ENCODE assay signal across 13 mouse cellular contexts in genomic region chr11:100613241-100613640, GRCm38 (mm10). TPM values are rescaled to one million over a fixed set of nuclear protein-coding genes. Genes with fewer than 3 reads are reported as not detected.
DNase-seq lines count a peak whose midpoint lies in the region; ATAC-seq and TF ChIP-seq lines count a peak whose summit lies in the region.
"Had no signal": no experiment of that assay in that cellular context is flagged by ENCODE, and none has a peak within 500 bp of the region (broad histone marks: within the 10 kb centered on the region; RNA-seq: fewer than 3 reads in every experiment).

No protein-coding gene starts in this region.

- H3K4me2 ChIP-seq in lung, postnatal 0 days (replicated peaks; ENCODE audit: low read depth, low read length): no peak overlapping the region
- peak overlapping the region; percentile 11; the same call in 1 of the 2 replicates for H3K4me2 ChIP-seq in stomach, embryonic 15.5 days
- H3K4me2 ChIP-seq: lung, embryonic 15.5 days had no signal

- no peak for TF ChIP-seq EP300 in lung, postnatal 0 days (IDR thresholded peaks at IDR 0.05)

- H3K27me3 ChIP-seq in lung, postnatal 0 days (replicated peaks; ENCODE audit: insufficient read depth, low read length): no peaks in the 10 kb centered on the region
- no peaks in the 10 kb centered on the region for H3K27me3 ChIP-seq in stomach, embryonic 15.5 days (replicated peaks)
- H3K27me3 ChIP-seq: lung, embryonic 15.5 days had no signal

- no peaks in the 10 kb centered on the region for H3K36me3 ChIP-seq in lung, postnatal 0 days (ENCODE audit: insufficient read depth, low read length)
- no peaks in the 10 kb centered on the region for H3K36me3 ChIP-seq in stomach, embryonic 15.5 days

- peak; percentile 35; the same call in 1 of the 2 replicates for ATAC-seq in lung, postnatal 0 days
- no peak for ATAC-seq in stomach, embryonic 15.5 days (ENCODE audit: insufficient read depth, low FRiP score, low read depth)

- intact Hi-C loops in gastrocnemius, adult 2 months (cut with DNase I): no loop called here

- H3K4me3 ChIP-seq in gastrocnemius, adult 2 months: no peak overlapping the region
- no peak overlapping the region for H3K4me3 ChIP-seq in lung, postnatal 0 days (ENCODE audit: low read depth, low read length)
- H3K4me3 ChIP-seq in stomach, embryonic 15.5 days (replicated peaks): no peak overlapping the region
- H3K4me3 ChIP-seq: lung, embryonic 15.5 days; myocyte had no signal

- no peak for DNase-seq in gastrocnemius, adult 2 months
- no peak for DNase-seq in gastrocnemius, postnatal 25 days
- DNase-seq in lung, postnatal 0 days (ENCODE audit: low spot score): peak; percentile 73
- DNase-seq in lung, postnatal 14 days: no peak
- DNase-seq in brain, adult 2 months (ENCODE audit: low read depth, low spot score): peak; percentile 76
- no peak for DNase-seq in adrenal gland, adult 18-20 months (ENCODE audit: low spot score in 2 of 2)
- no peak for DNase-seq in urinary bladder, postnatal 14 days (ENCODE audit: low spot score)
- DNase-seq: cerebellum, adult 9-10 months; gastrocnemius, postnatal 36 days; heart, postnatal 14 days had no signal

- no peaks in the 10 kb centered on the region for H3K9me3 ChIP-seq in lung, postnatal 0 days (ENCODE audit: low read length)
- no peaks in the 10 kb centered on the region for H3K9me3 ChIP-seq in stomach, embryonic 15.5 days
- H3K9me3 ChIP-seq: lung, embryonic 15.5 days had no signal

- WGBS in lung, postnatal 0 days: 73% methylated on average over 3 of the region's 3 CpGs
- WGBS in stomach, embryonic 15.5 days: 69% methylated on average over 3 of the region's 3 CpGs

- H3K27ac ChIP-seq in gastrocnemius, adult 2 months: peak overlapping the region; percentile 41; the same call in 1 of the 2 replicates
- H3K27ac ChIP-seq in lung, postnatal 0 days (ENCODE audit: low read length): no peak overlapping the region
- peak overlapping the region; percentile 16; the same call in 1 of the 2 replicates for H3K27ac ChIP-seq in stomach, embryonic 15.5 days
- H3K27ac ChIP-seq: lung, embryonic 15.5 days had no signal

- no peak for TF ChIP-seq CTCF in gastrocnemius, adult 2 months (IDR thresholded peaks at IDR 0.05)
- no peak for TF ChIP-seq CTCF in lung, postnatal 0 days (IDR thresholded peaks at IDR 0.05)

- H3K4me1 ChIP-seq in lung, postnatal 0 days (ENCODE audit: insufficient read depth, low read depth, low read length): peaks cover 20% of the 10 kb centered on the region
- H3K4me1 ChIP-seq in stomach, embryonic 15.5 days: peaks cover 24% of the 10 kb centered on the region

- H3K9ac ChIP-seq in lung, postnatal 0 days (replicated peaks; ENCODE audit: low read depth): no peak overlapping the region
- H3K9ac ChIP-seq in stomach, embryonic 15.5 days: no peak overlapping the region
- H3K9ac ChIP-seq: lung, embryonic 15.5 days had no signal

RNA-seq across cellular contexts. Expression of gene Nkiras2, which starts 5.8 kb away (rescaled TPM):
- 10 to 100 TPM; 15.3 to 21.9 TPM for total RNA-seq in gastrocnemius, adult 2 months (2021)
- total RNA-seq in gastrocnemius, postnatal 25 days (2021): 10 to 100 TPM; 19.9 to 21.5 TPM
- polyA plus RNA-seq in lung, postnatal 0 days (2015; fragmentation: Nextera tagmentation; extraction: Ambion mirVana): 58.6 and 59.9 TPM in 2 replicates
- 57.3 and 57.6 TPM in 2 replicates for polyA plus RNA-seq in stomach, embryonic 15.5 days (2015; fragmentation: Nextera tagmentation; extraction: Ambion mirVana)
- 10 to 100 TPM; 31.2 to 31.8 TPM for total RNA-seq in adrenal gland, adult 18-20 months (2021)

RNA-seq across cellular contexts. Expression of gene Dnajc7, which starts 6.7 kb away (rescaled TPM):
- total RNA-seq in gastrocnemius, adult 2 months (2021): 100 to 1,000 TPM; 116 TPM
- total RNA-seq in gastrocnemius, postnatal 25 days (2021): 100 to 1,000 TPM; 123 to 126 TPM
- polyA plus RNA-seq in lung, postnatal 0 days (2015; fragmentation: Nextera tagmentation; extraction: Ambion mirVana): 99.1 and 113 TPM in 2 replicates
- polyA plus RNA-seq in stomach, embryonic 15.5 days (2015; fragmentation: Nextera tagmentation; extraction: Ambion mirVana): 213 and 214 TPM in 2 replicates
- 100 to 1,000 TPM; 210 to 238 TPM for total RNA-seq in adrenal gland, adult 18-20 months (2021)

RNA-seq across cellular contexts. Expression of gene Cnp, which starts 38.5 kb away (rescaled TPM):
- total RNA-seq in gastrocnemius, adult 2 months (2021): 1 to 10 TPM; 3.2 to 4.4 TPM
- 1 to 10 TPM; 8.6 to 9.6 TPM for total RNA-seq in gastrocnemius, postnatal 25 days (2021)
- polyA plus RNA-seq in lung, postnatal 0 days (2015; fragmentation: Nextera tagmentation; extraction: Ambion mirVana): 31.4 and 33.8 TPM in 2 replicates
- polyA plus RNA-seq in stomach, embryonic 15.5 days (2015; fragmentation: Nextera tagmentation; extraction: Ambion mirVana): 35.3 and 42.7 TPM in 2 replicates
- total RNA-seq in adrenal gland, adult 18-20 months (2021): 10 to 100 TPM; 33.2 to 40.6 TPM

Comparison
In these comparisons a context has a peak if more than half of its experiments do, and no peak if none do; other contexts are left out.
1. DNase-seq: peak in lung, postnatal 0 days (single experiment) and brain, adult 2 months (single experiment); none in gastrocnemius, adult 2 months (single experiment), gastrocnemius, postnatal 25 days (single experiment), lung, postnatal 14 days (single experiment), adrenal gland, adult 18-20 months (0 of 2) and urinary bladder, postnatal 14 days (single experiment).